Mouse (Mus musculus) frontal cortex, postnatal 36 days (tissue): ENCODE data around the gene Akap7.

Experiments
- DNase-seq, 2 experiments: peaks; one replicate each; pipeline ENCODE4 v3.0.0; 2022; ENCODE audit warnings: low spot score in 2 of 2

The Akap7 gene

GRCm38 (mm10) chr10:25297666-25298263 is 9.9 kb downstream of the Akap7 start:
- DNase-seq: no peak

DNA sequence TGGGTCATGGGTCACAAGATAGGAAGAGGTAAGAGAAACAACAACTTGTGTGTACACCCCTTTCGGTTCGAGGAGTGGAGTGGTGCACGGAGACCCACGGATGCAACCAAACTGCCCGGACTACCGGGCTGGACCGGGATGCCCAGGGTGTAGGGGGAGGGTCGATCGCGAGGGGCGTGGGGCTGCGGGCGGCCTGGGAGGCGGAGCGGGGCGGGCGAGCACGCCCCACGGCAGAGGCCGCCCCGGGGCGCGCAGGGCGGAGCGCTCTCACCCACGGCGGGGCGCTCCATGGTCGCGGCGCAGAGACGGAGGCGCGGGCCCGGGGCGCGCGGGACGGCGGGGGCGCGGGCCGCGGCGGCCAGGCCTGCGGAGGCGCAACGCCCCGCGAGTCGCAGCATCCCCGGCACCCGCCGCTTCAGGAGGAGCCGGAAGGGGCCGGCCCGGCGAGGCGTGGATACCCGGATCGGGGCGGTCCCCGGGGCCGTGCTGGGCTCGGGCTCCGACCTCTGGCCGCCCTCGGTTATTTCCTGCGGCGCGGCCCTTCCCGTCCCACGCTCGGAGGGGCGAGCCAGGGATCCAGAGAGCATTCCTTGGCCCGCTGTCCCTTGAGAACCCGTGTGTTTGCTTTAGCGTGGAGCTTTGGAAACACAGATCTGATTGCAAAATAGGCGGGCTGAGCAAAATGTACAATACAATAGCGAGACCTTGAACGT is 10.9 kb downstream of the Akap7 start:
- DNase-seq: peak; percentile 82 to 84

DNA sequence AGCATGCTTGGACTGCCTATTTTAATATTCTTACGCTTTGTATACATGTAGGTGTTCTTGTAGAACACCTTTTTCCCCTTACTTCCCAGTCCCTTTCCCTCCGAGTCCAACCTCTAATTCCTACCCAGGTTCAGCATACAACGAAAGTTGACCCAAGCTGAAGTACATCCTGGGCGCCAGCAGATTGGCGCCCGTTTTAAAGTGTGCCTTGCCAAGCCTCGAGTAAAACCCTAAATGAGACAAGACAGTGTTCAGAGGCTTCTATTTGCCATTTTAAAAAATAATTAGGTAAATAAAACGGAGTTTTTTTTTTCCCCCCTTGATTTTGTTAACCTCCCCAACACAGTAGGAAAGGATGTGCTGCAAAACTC is 11.4 kb downstream of the Akap7 start:
- no peak for DNase-seq

DNA sequence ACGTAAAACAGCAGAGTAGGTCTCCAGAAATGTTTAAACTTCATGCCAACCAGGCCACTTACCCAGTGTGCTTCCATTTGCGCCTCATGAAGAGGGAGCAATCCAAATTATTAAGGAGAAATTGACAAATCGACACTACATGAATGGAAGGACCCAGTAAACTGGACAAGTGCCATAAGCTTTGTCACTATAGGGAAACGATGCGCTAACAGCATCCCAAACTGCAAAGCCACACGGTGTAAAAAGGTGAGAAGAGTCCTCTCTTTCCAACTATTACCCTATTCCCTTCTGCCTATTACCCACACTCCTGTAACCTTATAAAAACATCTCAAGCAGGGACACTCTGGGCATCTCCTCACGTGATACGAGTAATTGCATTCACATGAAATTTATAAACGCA is 11.8 kb downstream of the Akap7 start:
- no peak for DNase-seq

DNA sequence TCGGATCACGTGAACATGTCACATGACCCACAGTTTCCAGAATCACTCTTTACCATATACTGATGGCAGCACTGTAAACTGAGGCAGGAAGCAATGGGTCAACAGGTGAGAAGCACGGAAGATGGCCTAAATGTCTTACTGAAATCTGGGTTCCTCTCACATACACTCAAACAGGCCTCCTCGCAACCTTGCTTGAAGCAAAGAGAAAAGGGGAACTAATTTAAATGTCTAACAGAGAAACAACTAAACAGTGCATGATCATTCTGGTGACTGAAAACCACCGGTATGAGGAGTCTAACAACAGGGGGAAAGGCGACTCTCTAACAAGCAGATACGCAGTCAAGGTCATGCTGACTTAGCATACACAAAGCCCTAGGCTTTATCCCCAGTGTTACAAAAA is 12.7 kb downstream of the Akap7 start:
- no peak for DNase-seq

DNA sequence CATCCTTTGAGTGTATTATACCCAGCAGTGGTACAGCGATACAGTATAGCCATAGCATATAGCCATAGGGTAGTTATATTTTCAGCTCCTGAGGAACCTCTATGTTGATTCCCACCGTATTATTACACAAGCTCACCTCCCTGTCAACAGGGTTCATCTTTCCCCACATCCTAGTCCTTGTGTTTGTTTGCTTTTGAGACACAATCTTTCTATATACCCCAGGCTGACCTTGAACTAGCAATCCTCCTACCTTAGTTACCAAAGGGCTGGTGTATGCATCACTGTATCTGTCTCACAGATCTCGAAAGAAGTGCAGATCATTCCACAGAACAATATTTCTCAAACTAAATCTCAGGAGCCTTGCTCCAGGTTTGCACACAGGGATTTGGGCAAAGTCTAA is 13.9 kb downstream of the Akap7 start:
- no peak for DNase-seq

DNA sequence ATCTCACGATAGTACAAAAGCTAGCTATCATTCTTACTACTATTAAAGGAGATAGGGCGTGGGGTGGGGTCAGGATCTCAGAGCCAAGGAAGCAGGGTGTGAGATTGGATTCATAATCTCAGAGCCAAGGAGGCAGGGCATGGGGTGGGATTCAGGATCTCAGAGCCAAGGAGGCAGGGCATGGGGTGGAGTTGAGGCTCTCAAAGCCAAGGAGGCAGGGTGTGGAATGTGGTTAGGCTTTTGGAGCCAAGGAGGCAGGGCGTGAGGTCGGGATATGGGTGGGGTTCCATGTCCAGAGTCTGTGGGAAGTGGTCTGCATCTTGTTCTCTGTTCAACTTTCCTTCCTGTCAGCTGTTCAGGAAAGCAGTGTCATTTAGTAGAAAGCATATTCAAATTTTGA is 16.6 kb downstream of the Akap7 start:
- no peak for DNase-seq

DNA sequence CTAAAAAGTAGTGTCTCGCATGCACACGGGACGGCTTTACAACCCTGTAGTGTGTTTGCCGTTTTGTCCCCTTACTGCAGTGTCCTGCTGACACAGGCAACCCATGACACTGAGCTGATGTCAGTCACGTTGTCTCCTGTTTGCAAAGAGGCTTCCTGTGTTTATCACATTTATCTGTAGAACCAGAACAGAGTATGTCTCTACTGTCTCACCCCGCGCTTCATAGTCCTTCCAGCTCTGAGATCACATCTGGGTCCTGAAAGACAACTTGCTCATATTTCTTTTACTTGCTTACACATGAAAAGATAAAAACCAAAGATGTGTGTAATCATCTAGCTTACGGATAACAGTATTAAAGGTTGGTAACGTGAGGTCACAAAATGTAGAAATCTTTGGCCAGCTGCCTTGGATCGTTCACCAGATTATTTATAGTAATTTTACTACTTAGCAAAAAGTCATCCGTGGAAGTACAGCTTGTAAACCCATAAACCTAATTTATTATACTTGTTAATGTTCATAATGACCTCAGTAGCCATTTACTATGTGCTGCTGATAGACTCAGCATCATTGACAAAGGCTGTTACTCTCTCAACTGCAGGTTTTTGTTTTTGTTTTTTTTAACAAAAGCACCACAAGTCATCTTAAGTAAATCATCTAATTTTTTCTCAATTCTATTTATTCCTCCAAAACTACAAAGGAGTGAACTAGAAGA is 22.4 kb downstream of the Akap7 start:
- no peak for DNase-seq

- DNase-seq: no peak
These were observed 23.1 kb downstream of the Akap7 start for GRCm38 (mm10) chr10:25284427-25285099.

DNA sequence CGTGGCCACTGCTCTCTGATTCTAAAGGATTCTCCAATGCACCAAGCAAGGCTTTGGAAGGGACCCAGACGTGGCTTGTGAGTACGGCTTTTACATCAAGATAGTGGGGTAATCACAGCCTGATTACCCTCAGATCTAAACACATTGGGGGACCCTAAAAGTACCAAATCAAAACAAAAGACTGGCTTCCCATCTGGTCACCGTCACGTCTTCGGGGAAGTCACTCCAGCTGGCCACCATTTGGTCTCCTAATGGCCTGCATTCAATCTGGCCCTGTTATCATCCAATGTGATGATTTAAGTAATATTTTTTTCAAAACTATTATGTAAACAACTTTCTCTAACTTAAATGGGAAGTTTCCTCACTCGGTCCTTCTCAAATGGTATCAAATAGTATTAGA is 24.3 kb downstream of the Akap7 start:
- no peak for DNase-seq

- no peak for DNase-seq
These were observed 27.5 kb downstream of the Akap7 start for GRCm38 (mm10) chr10:25280141-25280540.

- no peak for DNase-seq
These were observed 28.3 kb downstream of the Akap7 start for GRCm38 (mm10) chr10:25279406-25279805.

DNA sequence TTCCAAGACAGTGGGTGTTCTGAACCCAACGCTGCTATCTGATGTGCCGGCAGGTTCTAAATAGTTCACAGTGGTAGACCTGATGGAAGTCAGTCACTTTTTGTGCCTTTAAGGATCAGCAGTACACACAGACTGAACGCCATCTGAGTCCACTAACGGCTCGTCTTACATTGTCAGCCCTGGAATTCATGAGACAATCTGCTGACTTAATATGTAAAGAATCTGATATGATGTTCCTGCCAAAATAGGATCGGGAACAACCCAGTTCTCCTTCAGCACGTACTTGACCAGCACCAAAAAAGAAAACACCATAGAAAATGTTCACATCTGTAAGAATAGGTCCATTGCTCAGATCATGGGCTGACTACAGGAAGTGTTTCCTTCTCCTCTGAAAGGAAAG is 32.2 kb downstream of the Akap7 start:
- DNase-seq: no peak

DNA sequence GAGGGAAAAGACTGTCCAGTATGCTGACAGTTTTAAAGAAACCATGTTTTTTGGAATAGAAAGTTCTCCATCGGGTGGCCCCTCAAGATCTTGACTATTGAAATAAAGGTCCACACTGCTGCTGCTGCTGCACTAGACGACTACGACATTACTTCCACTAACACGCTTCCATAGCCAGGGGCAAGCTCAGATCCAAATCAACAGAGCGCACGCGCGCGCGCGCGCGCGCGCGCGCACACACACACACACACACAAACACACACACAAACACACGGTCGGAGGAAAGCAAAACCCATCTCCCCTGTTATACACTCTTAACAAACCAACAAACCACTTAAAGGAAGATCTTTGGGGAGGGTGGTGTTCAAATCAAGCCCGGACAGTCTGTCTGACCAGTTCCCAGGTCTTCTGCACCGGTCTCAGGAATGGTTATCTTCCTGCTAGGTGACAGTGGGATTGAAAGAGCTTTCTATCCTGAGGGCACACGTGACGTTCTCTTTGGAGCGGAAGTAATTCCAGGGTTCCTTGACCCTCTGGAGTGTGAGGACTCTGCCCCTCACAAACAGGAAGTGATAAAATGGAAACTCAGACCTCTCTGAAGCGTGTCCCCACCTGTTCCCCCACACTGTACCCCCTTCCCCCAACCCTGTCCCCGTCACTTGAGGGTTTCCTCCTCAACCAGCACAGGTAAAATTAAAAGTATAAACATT is 32.9 kb downstream of the Akap7 start:
- no peak for DNase-seq

DNA sequence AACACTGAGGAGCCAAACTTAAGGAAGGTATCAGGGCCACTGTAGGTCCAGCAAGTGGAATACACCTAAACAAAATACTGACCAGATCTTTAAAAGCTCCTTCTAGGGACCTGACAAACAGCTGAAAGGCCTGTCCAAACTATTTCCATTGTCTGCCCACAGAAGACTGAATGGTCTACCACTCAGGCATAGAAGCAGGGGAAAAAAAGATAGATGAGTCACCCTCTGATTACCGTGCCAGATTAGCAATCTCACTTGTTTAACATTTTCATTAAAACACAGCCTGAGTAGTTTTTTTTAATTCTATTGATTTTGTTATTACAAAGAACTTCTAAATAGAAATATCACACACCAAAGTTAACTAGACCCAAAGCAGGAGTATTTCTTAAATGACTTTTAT is 33.9 kb downstream of the Akap7 start:
- no peak for DNase-seq

GRCm38 (mm10) chr10:25271756-25272155 is 35.9 kb downstream of the Akap7 start:
- no peak for DNase-seq

- DNase-seq: no peak
These were observed 36.5 kb downstream of the Akap7 start for GRCm38 (mm10) chr10:25271207-25271606.

DNA sequence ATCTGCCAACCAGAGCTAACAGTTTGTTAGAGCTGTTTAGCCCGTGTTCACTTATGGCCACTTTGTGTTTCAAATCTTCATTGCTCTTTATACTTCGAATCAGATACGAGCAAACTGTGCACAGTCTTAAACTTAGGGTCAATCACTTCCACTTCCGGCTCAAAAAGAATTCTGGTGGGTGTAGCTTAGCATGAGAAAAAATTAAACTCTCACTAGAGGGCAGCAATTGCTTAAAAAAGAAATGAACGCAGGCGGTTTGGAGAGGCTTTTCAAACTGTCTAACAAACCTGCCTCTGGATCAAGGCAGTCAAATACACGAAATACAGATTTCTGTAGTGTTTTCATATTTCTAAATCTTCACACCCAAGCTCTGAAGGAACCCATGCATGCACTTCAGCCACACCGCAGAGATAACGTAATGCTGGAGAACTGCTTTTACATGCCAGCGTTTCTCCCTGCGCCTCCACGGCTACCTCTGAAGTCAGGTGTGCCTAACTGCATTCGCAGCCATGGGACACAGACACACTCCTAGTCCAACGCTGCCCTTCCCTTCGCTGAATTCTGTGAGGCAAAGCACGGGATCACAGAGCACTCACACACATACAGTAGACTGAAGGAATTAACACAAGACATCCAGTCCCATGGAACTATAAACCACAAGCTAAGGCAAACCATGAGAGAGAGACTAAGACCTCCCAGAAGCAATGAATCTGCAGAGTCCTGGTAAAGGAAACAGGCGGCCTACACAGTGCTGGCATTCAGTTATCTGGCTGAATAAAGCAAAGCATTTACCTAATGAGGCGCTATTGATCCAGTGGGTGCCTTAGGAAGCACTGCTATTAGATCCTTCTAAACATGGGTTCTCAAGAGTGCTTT is 39.0 kb downstream of the Akap7 start:
- DNase-seq: peak; percentile 11 to 37

GRCm38 (mm10) chr10:25261176-25261575 is 46.5 kb downstream of the Akap7 start:
- no peak for DNase-seq

GRCm38 (mm10) chr10:25260724-25261123 is 46.9 kb downstream of the Akap7 start:
- DNase-seq: no peak

GRCm38 (mm10) chr10:25258171-25258570 is 49.5 kb downstream of the Akap7 start:
- DNase-seq: no peak
